Mouse (Mus musculus) hindbrain, embryonic 11.5 days (tissue): ENCODE measurements around the gene Rgs19. TPM values are rescaled to one million over a fixed set of nuclear protein-coding genes. Genes with fewer than 3 reads are reported as not detected.

Source experiments
- ATAC-seq: fragments of 200-750 bp; cut with Nextera tagmentation; 2 replicates; pipeline ENCODE4 v1.8.0; 2017; ENCODE audit warnings: mild to moderate bottlenecking, moderate TSS enrichment, moderate library complexity; ENCODE audit not compliant: low FRiP score
- DNase-seq: peaks from one replicate; pipeline ENCODE4 v3.0.0-alpha.2; 2015; ENCODE audit warnings: low spot score
- H3K27ac ChIP-seq: fragments of 300-500 bp; sonication (generic); 2 replicates; pipeline ENCODE4 v1.5.1; 2014; ENCODE audit warnings: mild to moderate bottlenecking, low read depth, low read length
- H3K27me3 ChIP-seq: fragments of 300-500 bp; sonication (generic); 2 replicates; pipeline ENCODE4 v1.6.1; 2014; ENCODE audit warnings: mild to moderate bottlenecking, low read length, moderate library complexity, mixed read lengths; ENCODE audit not compliant: control insufficient read depth, insufficient read depth
- H3K36me3 ChIP-seq: fragments of 300-500 bp; sonication (generic); 2 replicates; pipeline ENCODE4 v1.6.1; 2014; ENCODE audit warnings: mild to moderate bottlenecking, low read length, moderate library complexity, mixed read lengths; ENCODE audit not compliant: control insufficient read depth, insufficient read depth
- H3K4me1 ChIP-seq: fragments of 300-500 bp; sonication (generic); replicated peaks from 2 replicates; pipeline ENCODE4 v1.6.1; 2014; ENCODE audit warnings: low read length, mixed read lengths; ENCODE audit not compliant: control insufficient read depth, insufficient read depth
- H3K4me2 ChIP-seq: fragments of 300-500 bp; sonication (generic); replicated peaks from 2 replicates; pipeline ENCODE4 v1.6.1; 2014; ENCODE audit warnings: mild to moderate bottlenecking, low read depth, low read length
- H3K4me3 ChIP-seq: fragments of 300-500 bp; sonication (generic); 2 replicates; pipeline ENCODE4 v1.5.1; 2014; ENCODE audit warnings: low read depth, low read length
- H3K9ac ChIP-seq: fragments of 300-500 bp; sonication (generic); 2 replicates; pipeline ENCODE4 v1.6.1; 2014; ENCODE audit warnings: low read depth, low read length
- H3K9me3 ChIP-seq: fragments of 300-500 bp; sonication (generic); 2 replicates; pipeline ENCODE4 v1.6.1; 2016; ENCODE audit warnings: low read length; ENCODE audit not compliant: control insufficient read depth
- WGBS: fragments of 180-500 bp; shearing (Covaris S2); extraction: QIAGEN DNeasy Blood & Tissue Kit; methylation state at CpG from one replicate; pipeline ENCODE4 v1.1.7; 2014; 5-methylcytosine and 5-hydroxymethylcytosine counted together
- polyA plus RNA-seq: library from polyadenylated mRNA; unstranded; fragments of >200 nt; fragmentation: Nextera tagmentation; extraction: Ambion mirVana; gene quantifications from 2 replicates; pipeline ENCODE4 v1.2.1, GENCODE M21; 2014

Gene Rgs19
- polyA plus RNA-seq, 1 experiment from 2014 or later: 63.7 TPM

DNA sequence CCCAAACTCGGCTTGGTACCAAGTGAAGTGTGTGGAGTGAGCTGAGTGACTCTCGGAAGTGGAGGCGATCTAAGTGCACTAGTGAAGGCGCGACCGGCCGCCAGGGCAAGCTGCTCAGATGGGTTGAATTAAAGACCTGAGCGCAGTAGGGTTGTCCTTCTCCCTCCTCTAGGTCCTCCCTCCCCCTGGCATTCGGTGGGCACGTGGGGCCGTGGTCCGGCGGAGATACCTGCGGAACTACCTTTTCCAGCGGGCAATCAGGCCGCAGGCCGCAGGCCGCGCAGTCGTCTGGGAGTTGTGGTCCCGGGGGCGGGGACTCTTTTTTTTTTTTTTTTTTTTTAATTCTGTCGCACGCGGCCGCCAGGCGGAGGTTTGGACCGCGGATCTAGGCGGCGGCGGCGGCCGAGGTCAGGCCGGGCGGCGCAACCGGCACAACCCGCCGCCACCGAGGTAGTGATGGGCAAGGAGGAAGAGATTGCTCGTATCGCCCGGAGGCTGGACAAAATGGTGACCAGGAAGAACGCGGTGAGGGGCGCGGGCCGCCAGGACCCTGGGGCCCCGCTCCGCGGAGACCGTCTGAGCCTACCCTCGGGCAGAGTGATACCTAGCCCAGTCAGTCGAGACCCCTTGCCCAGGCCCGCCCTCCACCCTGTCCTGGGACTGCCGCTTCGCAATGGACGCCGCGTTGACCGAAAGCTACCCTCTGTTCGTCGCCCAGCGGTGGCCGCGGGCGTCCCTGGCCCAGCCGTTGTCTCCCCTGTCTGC lies 13.6 kb downstream of the Rgs19 start, which contains the start of gene Tcea2:
Tcea2 (plus strand) TSS at position 360 of the 765 bp plus-strand sequence.
- ATAC-seq (peak; percentile 69), DNase-seq (peak; percentile 76)
- Histone ChIP-seq H3K4me2 (peak within 1 kb of the TSS; percentile 95), H3K4me3 (peak within 1 kb of the TSS; percentile 64), H3K27me3 (no peaks in the 10 kb centered on the region), H3K9me3 (no peaks in the 10 kb centered on the region), H3K36me3 (no peaks in the 10 kb centered on the region), H3K27ac (no peak within 1 kb of the TSS), H3K4me1 (peaks cover 7% of the 10 kb centered on the region), H3K9ac (peak within 1 kb of the TSS; percentile 82)
- under 1% methylated on average over 69 of the region's 69 CpGs for WGBS

DNA sequence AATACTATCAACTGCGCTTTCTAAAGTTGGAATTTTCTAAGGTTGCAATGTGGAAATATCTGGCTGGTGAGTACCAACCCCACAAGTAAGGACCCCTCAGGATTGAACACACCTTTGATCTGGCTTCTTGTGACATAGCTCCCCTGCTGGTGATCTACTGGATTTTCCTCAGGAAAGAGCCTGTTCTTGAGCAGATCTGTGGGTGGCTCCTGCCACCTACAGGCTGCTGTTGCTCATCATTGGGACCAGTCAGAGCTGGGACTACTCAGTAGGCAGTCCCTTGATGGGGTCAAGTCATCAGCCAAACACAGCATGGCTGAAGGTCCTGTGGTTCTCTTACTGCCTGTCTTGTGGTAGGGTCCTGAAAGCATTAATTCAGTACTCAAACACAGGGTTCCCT lies 15.0 kb downstream of the Rgs19 start:
- 50% methylated on average over 1 of the region's 1 CpGs for WGBS
- no peak overlapping the region for H3K27ac ChIP-seq
- no peak overlapping the region for H3K4me3 ChIP-seq
- H3K4me2 ChIP-seq: no peak overlapping the region
- H3K9ac ChIP-seq: no peak overlapping the region
- no peaks in the 10 kb centered on the region for H3K36me3 ChIP-seq
- no peaks in the 10 kb centered on the region for H3K27me3 ChIP-seq
- H3K9me3 ChIP-seq: no peaks in the 10 kb centered on the region
- DNase-seq: peak; percentile 78
- H3K4me1 ChIP-seq: peaks cover 7% of the 10 kb centered on the region
- peak; percentile 60 for ATAC-seq

DNA sequence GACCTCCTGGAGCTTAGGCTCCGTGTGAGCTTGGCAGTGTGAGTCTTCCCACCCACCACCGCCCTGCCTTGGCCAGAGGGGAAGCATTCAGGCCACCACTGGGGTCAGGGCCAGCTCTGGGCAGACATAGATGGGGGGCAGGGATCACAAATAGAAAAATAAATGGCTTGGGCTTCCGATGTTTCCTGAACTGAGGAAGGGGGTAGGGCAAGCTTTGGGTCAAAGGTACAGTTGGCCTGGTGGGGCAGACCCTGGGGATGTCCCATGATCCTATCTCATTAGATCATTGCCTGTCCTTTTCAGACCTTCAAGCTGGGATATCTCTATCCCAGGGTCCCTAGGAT lies 16.1 kb downstream of the Rgs19 start:
- ATAC-seq (no peak), DNase-seq (no peak)
- no peaks in the 10 kb centered on the region for H3K36me3 ChIP-seq
- no peak overlapping the region for H3K27ac ChIP-seq
- peaks cover 1% of the 10 kb centered on the region for H3K27me3 ChIP-seq
- H3K4me1 ChIP-seq: peaks cover 7% of the 10 kb centered on the region
- H3K4me3 ChIP-seq: no peak overlapping the region
- 57% methylated on average over 3 of the region's 3 CpGs for WGBS
- H3K9ac ChIP-seq: no peak overlapping the region
- H3K9me3 ChIP-seq: no peaks in the 10 kb centered on the region
- H3K4me2 ChIP-seq: no peak overlapping the region

DNA sequence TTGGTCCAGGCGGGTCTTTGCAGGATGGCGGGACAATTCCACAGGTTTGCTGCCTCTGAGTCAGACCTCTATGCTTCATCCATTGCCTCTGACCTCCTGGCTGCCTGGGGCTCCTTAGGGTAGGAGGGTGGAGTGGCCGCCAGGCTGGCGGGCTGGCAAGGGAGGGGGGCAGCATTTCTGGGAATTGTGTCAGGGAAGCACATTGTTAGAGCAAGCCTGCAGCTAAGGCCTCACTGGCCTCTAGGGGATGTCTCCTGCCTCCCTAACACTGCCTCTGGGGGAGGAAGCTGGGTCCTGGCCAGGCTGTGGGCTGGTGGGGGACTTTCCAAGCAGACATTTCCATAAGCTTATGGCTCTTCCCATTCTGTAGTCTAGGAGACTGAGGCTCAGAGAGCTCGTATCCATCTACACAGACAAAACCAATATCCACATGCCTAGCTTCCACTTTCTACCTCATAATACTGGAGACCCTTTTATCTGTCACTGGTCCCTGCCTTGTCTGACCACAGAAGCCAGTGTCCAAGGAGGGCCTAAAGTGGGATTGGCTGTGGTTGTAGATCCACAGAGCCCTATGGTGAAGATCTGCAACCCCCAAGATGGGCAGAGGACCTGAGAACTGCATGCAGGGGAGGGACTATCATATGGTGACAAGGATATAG lies 16.6 kb downstream of the Rgs19 start:
- H3K27ac ChIP-seq: no peak overlapping the region
- H3K27me3 ChIP-seq: peaks cover 6% of the 10 kb centered on the region
- H3K36me3 ChIP-seq: no peaks in the 10 kb centered on the region
- H3K4me1 ChIP-seq: peaks cover 7% of the 10 kb centered on the region
- H3K9me3 ChIP-seq: no peaks in the 10 kb centered on the region
- ATAC-seq (no peak), DNase-seq (no peak)
- H3K4me2 ChIP-seq: no peak overlapping the region
- whole genome bisulfite sequencing: 58% methylated on average over 4 of the region's 5 CpGs
- H3K4me3 ChIP-seq: no peak overlapping the region
- no peak overlapping the region for H3K9ac ChIP-seq

DNA sequence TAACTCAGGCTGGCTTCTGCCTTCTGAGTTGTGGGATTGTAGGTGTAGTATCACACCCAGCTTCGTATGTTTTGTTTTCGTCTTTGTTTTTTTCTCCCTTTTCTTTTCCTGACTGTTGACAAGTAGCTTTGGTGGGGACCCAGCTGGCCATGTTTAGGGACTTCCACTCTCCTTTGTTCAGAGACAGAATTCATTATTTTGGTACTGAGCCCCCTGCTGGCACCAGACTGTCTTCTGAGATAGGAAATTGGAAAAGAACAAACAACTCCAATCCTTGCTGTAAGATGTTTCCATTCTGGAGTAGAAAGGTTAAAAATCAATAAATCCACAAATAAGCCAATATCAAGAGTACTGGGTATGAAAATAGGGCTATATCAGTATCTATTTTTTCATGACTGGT lies 17.4 kb downstream of the Rgs19 start:
- no peak overlapping the region for H3K4me3 ChIP-seq
- ATAC-seq (no peak), DNase-seq (peak; percentile 63)
- H3K9ac ChIP-seq: no peak overlapping the region
- H3K4me2 ChIP-seq: no peak overlapping the region
- peaks cover 14% of the 10 kb centered on the region for H3K27me3 ChIP-seq
- 33% methylated on average over 2 of the region's 2 CpGs for WGBS
- H3K4me1 ChIP-seq: peaks cover 8% of the 10 kb centered on the region
- no peaks in the 10 kb centered on the region for H3K9me3 ChIP-seq
- no peak overlapping the region; the same call in 1 of the 2 replicates for H3K27ac ChIP-seq
- H3K36me3 ChIP-seq: no peaks in the 10 kb centered on the region

DNA sequence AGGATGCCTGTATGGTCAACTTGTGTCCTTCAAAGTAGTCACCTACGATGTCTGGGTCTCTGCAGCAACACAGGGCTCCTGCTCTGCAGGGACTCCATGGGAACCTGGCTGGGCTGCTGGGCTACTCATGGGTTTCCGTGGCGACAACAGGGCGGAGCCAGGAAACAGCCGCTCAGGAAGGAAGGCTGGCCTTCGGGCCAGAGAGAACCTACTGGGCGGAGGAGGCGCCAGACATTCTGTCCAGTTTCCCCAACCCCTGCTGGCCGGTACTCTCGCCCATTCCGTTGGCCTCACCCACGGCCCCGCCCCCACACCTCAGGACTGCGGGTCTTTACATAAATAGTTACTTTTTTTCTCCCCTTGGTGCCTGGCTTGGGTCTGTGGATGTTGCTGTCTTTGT lies 18.3 kb downstream of the Rgs19 start:
- no peaks in the 10 kb centered on the region for H3K36me3 ChIP-seq
- H3K4me3 ChIP-seq: no peak overlapping the region
- H3K27ac ChIP-seq: no peak overlapping the region; the same call in 1 of the 2 replicates
- peak overlapping the region; percentile 44 for H3K9ac ChIP-seq
- no peaks in the 10 kb centered on the region for H3K9me3 ChIP-seq
- peaks cover 24% of the 10 kb centered on the region for H3K27me3 ChIP-seq
- H3K4me2 ChIP-seq: peak overlapping the region; percentile 17; the same call in 1 of the 2 replicates
- ATAC-seq (0 out of 2 replicates have a peak, but pooled peaks have one; percentile 22), DNase-seq (peak; percentile 67)
- H3K4me1 ChIP-seq: peaks cover 9% of the 10 kb centered on the region; the same call in 1 of the 2 replicates
- 4% methylated on average over 14 of the region's 14 CpGs for WGBS

DNA sequence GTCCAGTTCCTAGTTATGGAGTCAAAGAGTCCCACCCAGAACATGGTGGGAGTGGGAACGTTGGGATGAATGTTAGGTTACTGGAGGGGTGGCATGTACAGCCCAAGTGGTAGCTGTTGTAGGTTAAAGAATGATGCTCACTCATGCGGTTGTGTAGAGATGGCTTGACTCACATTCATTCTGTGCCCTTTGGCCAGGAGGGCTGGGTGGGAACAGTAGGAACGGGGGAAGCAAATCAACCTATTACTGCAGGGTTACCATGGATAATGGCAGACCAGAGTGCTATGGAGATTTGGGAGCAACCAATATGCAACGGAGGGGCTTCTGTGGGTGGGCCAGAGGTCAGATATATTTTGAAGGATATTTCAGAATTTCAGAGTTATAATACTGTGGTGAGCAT lies 18.8 kb downstream of the Rgs19 start:
- no peaks in the 10 kb centered on the region for H3K36me3 ChIP-seq
- DNase-seq: no peak
- no peak overlapping the region for H3K4me2 ChIP-seq
- H3K9ac ChIP-seq: no peak overlapping the region
- no peak overlapping the region for H3K27ac ChIP-seq
- WGBS: 82% methylated on average over 4 of the region's 4 CpGs
- ATAC-seq: no peak
- H3K27me3 ChIP-seq: peaks cover 29% of the 10 kb centered on the region
- H3K9me3 ChIP-seq: no peaks in the 10 kb centered on the region
- peaks cover 9% of the 10 kb centered on the region; the same call in 1 of the 2 replicates for H3K4me1 ChIP-seq
- no peak overlapping the region for H3K4me3 ChIP-seq

DNA sequence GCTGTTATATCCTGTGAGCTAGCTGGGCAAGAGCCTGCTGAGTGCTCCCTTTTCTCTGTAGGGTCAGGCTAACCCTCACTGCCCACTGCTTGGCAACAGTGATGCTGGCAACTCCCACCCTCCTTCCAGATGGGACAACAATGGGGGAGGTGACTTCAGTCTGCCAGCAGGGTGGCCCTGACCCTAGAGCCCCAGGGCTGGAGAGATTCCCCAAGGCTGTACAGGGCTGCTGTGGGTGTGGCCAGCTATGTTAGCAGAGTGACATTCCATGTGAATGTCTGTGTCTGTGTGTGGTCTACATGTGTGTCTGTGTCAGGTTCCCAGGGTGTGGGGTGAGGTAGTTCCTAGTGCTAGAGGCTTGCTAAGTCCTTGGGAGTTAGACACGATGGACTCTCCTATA lies 20.3 kb downstream of the Rgs19 start:
- H3K4me1 ChIP-seq: peaks cover 9% of the 10 kb centered on the region; the same call in 1 of the 2 replicates
- WGBS: 43% methylated on average over 1 of the region's 1 CpGs
- DNase-seq: peak; percentile 44

More for the DNA sequence above, 20.3 kb downstream of the Rgs19 start:
- 0 out of 2 replicates have a peak, but pooled peaks have one; percentile 12 for ATAC-seq
- Histone ChIP-seq H3K36me3 (no peaks in the 10 kb centered on the region), H3K27me3 (peaks cover 42% of the 10 kb centered on the region), H3K9ac (no peak overlapping the region), H3K4me3 (no peak overlapping the region), H3K9me3 (no peaks in the 10 kb centered on the region), H3K4me2 (no peak overlapping the region), H3K27ac (no peak overlapping the region)
